Mouse (Mus musculus): ENCODE data around the gene Xpr1.

DNA sequence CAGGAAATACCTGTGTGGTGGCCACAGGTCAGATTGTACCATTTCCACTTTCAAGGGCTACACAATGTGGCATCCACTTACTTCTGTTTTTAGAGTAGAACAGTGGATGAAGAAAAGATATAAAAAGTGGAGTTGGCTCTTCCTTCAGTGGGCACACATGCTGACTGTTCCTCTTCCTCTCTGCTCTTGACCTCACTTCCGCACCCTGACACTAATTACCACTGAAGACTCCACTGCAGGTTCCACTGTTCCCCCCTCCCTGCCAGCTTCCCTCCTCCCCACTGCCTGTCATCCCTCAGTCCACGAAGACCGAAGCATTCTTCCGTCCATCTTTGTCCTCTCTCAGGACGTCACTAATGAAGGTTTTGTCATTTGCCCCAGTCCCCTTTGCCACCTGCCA is 45.4 kb upstream of the Xpr1 start:
- TF ChIP-seq POLR2A (IDR thresholded peaks at IDR 0.05; ENCODE audit: control insufficient read depth, low read depth, low read length): no peak
- TF ChIP-seq CTCF (IDR thresholded peaks at IDR 0.05; ENCODE audit: control insufficient read depth, insufficient read depth, insufficient replicate concordance, low read depth, low read length): no peak

All from testis, adult 2 months (tissue).